Mouse (Mus musculus) lung, postnatal 25 days (tissue): ENCODE measurements around the gene 4930556J24Rik.
"Not testable (repeated sequence)": the region's sequence is repeated elsewhere in the genome, so short reads cannot be mapped to it uniquely, and the experiment has no call there.

ENCODE experiments used
- DNase-seq: peaks from one replicate; pipeline ENCODE4 v3.0.0; 2022; ENCODE audit warnings: low spot score

4930556J24Rik gene

DNA sequence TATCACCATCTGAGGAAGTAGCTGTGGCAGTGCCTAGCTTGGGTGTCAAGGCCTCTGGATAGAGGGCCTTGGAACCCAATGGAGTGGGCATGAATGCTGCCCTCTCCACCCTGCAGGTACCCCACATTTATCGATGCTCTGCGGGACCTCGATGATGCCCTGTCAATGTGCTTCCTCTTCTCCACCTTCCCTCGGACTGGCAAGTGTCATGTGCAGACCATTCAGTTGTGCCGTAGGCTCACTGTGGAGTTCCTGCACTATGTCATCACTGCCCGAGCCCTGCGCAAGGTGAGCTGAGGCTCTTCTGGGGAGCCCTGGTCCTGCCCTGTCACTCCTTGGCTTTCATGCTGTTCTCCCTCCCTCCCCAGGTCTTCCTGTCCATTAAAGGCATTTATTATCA, 3.5 kb downstream of the 4930556J24Rik start:
- no peak for DNase-seq

- no peak for DNase-seq
Measured at GRCm38 (mm10) chr11:3970361-3970760, 6.2 kb downstream of the 4930556J24Rik start.

DNA sequence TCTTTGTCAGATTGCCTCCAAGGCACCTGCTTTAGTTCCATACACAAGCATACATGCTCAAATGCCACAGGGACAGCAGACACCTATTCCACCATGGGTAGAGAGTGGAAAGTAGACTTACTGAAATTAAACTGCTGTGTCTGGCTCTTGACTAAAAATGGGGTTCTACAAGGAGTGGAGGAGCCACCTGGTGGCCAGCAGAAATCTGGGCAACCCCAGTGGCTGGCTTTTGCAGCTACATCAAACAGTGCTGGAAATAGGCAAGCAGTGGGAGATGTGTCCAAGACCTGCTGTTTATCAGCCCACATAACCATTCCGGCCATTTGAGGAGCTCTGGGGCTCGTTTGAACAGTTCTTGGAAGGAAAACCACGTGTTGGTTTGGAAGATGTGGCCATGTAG, 6.7 kb downstream of the 4930556J24Rik start:
- no peak for DNase-seq

DNA sequence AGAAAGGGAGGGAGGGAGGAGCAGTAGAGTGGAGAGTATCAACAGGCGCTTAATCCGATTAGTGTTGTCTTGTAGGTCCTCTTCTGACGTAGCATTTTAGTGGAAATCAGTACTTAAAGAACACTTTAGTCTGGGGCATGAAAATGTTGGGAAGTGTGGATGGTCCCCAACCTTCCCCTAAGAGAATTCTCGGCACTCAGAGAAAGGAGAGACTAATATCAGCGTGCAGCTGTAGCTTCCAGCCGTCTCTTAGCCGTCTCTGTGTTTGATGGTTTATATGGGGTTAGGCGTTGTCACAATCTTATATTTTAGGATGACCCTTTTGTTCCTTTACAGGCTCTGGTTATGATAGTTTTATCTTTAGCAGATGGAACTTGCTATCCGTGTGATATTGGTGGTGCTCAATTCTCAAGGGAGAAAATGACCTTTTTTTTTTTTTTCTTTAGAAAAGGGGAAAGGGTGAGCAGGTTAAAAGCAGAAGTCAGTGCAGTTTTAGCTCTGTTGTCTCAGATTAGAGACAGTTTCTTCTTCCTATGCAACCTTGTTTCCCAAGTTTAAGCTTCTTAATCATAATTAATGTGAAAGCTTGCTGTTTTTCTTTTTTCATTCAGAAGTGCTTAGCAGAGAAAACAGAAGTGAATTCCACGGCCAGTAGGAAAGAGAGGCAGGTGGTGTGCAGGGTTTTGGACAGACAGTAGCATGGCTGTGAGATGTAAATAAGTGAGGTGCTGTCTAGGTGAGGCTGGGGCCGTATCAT, 12.0 kb downstream of the 4930556J24Rik start:
- no peak for DNase-seq

DNA sequence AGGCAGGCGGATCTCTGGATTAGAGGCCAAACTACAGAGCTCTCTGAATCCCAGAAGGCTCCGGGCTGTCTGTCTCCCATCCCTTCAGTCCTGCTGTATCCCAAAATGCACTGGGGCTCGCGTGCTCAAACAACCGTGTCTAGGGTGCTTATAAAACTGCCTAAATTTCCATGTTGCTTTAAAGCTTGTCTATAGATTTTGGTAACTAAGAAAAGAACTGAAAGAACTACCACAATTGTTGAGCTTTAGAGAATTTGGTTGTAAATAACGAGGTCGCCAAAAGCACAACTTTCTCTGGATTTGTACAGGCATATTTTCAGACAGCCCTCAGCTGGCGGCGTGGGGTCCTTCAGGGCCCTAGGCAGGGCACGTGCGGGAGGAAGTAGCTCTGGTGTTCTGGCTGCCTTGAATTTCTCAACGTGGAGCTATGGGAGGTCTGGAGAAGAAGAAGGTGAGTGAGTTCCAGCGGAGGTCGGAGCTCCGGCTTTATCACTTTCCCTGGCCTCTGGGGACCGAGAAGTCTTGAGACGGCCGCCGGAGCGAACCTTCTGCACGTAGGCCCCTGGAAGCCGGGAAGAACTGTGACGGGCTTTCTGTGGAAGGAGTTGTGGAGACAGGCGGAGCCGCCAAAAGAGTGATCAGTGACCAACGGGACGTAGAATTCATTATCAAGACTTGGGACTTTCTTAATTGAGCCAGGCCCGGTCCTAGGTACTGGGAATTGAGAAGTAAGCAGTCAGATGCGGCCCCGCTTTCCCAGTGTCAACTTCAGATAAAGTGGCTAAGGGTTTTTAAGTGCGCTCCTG, 12.8 kb downstream of the 4930556J24Rik start, which contains the start of gene Pes1:
Gene Pes1 (plus strand): TSS at position 366 of the 806 bp plus-strand sequence.
- DNase-seq: peak; percentile 84

- peak; percentile 10 for DNase-seq
Measured at GRCm38 (mm10) chr11:3963155-3963554, 13.4 kb downstream of the 4930556J24Rik start.

DNA sequence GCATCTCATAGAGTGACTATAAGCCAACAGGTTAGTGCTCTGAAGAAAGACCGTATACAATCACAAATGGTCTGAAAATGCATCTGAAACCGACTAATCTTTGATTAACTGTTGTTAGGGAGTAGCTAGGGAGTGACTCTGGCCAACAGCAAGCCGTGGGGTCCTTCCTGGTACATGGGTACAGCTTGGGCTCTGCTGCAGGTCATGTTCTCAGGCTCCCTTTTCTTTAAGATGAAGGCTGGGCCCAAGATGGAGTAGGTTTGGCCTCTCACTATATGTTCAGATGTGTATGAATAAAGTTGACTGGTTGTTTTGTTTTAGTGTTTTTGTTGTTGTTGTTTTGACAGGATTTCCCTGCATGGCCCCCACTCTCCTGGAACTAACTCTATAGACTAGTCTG, 14.8 kb downstream of the 4930556J24Rik start:
- no peak for DNase-seq

GRCm38 (mm10) chr11:3960901-3961300, 15.7 kb downstream of the 4930556J24Rik start:
- no peak for DNase-seq

- DNase-seq: not testable (repeated sequence)
Measured at GRCm38 (mm10) chr11:3955371-3955770, 21.2 kb downstream of the 4930556J24Rik start.

- not testable (repeated sequence) for DNase-seq
Measured at GRCm38 (mm10) chr11:3954876-3955275, 21.7 kb downstream of the 4930556J24Rik start.

DNA sequence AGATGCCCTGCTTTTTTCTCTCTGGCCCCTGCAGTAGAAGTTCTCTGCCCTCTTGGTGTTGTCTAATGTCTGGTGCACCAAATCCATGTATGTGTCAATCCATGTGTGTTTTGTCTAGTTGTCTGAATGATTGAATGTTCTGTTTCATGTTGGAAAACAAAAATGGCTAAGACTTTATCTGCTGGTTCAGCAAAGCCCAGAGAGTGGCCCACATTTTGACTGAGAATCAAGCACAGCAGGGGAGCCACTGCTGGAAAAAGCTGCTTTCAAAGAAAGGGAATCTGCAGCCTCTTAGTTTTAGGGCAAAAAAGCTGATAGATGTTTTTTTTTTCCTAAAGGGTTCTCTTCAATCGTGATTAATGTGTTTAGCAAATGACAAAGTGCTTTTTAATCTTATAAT, 30.2 kb downstream of the 4930556J24Rik start:
- DNase-seq: no peak

GRCm38 (mm10) chr11:3941371-3941770, 35.2 kb downstream of the 4930556J24Rik start:
- DNase-seq: no peak

DNA sequence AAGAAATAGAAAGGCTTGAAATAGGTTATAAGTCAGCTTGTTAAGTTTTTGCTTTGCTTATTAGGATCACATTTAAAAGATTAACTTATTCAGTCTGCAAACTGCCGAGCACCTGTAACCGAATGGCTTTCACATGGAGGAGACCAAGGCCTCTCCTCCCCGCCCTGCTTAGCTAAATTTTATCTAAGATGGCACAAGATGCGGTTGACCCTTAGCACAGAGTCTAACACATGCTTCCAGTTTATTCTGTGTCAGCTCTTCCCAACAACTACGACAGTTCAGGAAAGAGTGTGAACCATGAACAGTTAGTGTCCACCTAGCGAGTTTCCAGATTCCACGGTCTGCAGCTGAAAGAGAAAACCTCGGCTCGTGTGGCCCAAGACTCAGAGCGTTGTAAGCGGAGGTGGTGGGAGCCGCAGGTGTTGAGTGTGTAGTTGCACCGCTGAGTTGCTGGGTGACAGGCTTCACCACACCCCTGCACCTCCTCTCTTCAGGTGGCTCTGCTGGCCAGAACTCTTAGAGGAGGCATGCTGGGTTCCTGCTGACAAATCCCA, 39.2 kb downstream of the 4930556J24Rik start:
- no peak for DNase-seq

DNA sequence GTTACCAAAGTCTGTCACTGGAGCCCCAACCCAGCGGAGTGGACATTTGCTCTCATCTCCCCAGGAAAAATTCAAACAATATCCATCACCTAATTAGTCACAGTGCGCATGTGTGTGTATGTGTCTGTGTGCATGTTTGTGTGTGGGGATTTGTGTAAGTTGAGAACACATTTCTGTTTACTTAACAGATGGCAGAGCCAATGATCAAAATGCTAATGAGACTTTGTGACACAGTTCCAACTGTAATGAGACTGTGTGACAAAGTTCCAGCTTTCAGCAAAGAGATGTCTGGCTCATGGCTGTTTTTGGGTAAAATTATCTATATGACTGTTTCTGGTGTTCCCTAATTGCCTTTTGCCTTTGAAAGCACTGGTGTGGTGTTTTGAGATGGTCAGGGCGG, 40.3 kb downstream of the 4930556J24Rik start:
- no peak for DNase-seq

- DNase-seq: no peak
Measured at GRCm38 (mm10) chr11:3935135-3935534, 41.4 kb downstream of the 4930556J24Rik start.

GRCm38 (mm10) chr11:3933756-3934285, 42.8 kb downstream of the 4930556J24Rik start:
- DNase-seq: no peak

GRCm38 (mm10) chr11:3931511-3932211, 44.9 kb downstream of the 4930556J24Rik start, which contains the start of gene Tcn2:
Gene Tcn2, minus strand, starts transcription at chr11:3932159.
- DNase-seq: peak; percentile 94

DNA sequence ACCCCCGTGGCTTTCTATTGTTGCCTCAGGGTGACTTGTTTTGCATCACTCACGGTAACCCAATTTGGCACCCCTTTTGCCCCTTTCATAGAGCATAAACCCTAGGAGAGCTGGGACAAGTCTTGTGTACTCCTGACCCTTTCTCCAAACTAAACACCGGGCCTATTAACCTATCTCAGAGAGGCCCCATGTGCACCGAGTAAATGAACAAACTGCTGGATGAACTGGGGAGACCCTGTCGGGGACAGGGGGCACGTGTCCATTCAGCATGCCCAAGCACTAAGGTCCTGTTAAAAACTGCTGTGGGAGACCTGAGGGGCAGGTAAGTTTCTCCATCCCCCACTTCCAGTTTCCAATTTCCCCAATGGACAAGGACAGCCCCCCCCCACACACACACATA, 45.6 kb downstream of the 4930556J24Rik start:
- no peak for DNase-seq

DNA sequence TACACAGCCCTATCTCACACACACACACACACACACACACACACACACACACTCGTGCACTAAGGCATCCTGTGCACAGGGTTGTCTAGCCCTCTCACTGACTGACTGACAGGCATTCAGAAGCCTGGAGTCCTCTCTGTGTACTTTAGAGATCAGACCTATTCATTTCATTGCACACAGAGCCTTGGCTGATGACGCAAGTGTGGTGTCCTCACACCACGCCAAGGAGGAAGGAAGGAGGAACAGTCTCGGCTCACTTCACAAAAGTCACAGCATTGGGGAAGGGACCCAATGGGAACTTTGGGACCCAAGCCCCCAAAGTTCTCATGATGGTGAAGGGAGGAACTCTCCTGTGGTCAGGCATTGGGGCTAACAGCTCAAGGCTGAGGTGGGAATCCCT, 46.6 kb downstream of the 4930556J24Rik start:
- DNase-seq: peak; percentile 64

DNA sequence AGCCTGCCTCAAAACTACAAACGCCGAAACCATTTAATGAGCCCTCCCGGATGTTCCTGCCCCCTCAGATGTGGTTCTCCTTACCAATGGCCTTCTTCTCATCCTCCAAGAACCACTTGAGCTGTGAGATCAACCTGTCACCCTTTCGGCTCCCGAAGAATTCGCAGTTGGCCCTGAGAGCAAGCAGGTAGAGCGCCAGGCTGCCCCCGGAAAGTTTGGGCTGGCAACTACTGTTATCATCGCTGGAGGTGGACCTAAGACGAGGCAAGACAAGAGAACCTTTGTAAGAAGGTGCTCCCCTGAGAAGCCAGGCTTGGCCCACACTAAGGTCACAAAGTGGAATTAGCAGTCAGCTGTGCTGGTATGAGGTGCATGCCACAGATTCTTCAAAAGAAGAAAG, 50.7 kb downstream of the 4930556J24Rik start:
- DNase-seq: no peak

- no peak for DNase-seq
Measured at GRCm38 (mm10) chr11:3922731-3923130, 53.8 kb downstream of the 4930556J24Rik start.

- DNase-seq: no peak
Measured at GRCm38 (mm10) chr11:3922115-3922514, 54.5 kb downstream of the 4930556J24Rik start.
